Mouse (Mus musculus): ENCODE results near the gene Fat4. TPM values are rescaled to one million over a fixed set of nuclear protein-coding genes. Genes with fewer than 3 reads are reported as not detected.
A peak's percentile ranks its signal among the peaks of the same experiment; 100 is the strongest.

Gene Fat4
- polyA plus RNA-seq, 1 experiment from 2014 or later = 2.0 TPM

GRCm38 (mm10) chr3:38875872-38876271 is 10.9 kb upstream of the Fat4 start:
- H3K36me3 ChIP-seq (ENCODE audit: control insufficient read depth, insufficient read depth) = no peaks in the 10 kb centered on the region; the same call in 1 of the 2 replicates
- WGBS = 97% methylated on average over 2 of the region's 2 CpGs
- no peak overlapping the region for H3K4me2 ChIP-seq (ENCODE audit: low read depth, low read length)
- no peak for ATAC-seq (replicated peaks; ENCODE audit: extremely low read depth, insufficient read depth, low FRiP score)
- no peak overlapping the region for H3K9ac ChIP-seq (ENCODE audit: low read length)
- H3K9me3 ChIP-seq (replicated peaks; ENCODE audit: control insufficient read depth, low read length) = peaks cover 4% of the 10 kb centered on the region; the same call in 1 of the 2 replicates
- no peak overlapping the region for H3K27ac ChIP-seq (ENCODE audit: low read length)
- no peaks in the 10 kb centered on the region for H3K27me3 ChIP-seq (ENCODE audit: control insufficient read depth, insufficient read depth, low read length)
- H3K4me1 ChIP-seq (ENCODE audit: control insufficient read depth, insufficient read depth, low read length) = no peaks in the 10 kb centered on the region
- no peak overlapping the region for H3K4me3 ChIP-seq (ENCODE audit: low read length)

GRCm38 (mm10) chr3:38876706-38877105 is 10.0 kb upstream of the Fat4 start:
- WGBS = 89% methylated on average over 4 of the region's 4 CpGs
- no peak overlapping the region for H3K4me3 ChIP-seq (ENCODE audit: low read length)
- H3K4me2 ChIP-seq (ENCODE audit: low read depth, low read length) = no peak overlapping the region
- no peak overlapping the region for H3K9ac ChIP-seq (ENCODE audit: low read length)
- H3K4me1 ChIP-seq (ENCODE audit: control insufficient read depth, insufficient read depth, low read length) = no peaks in the 10 kb centered on the region
- peaks cover 4% of the 10 kb centered on the region; the same call in 1 of the 2 replicates for H3K9me3 ChIP-seq (replicated peaks; ENCODE audit: control insufficient read depth, low read length)
- H3K27ac ChIP-seq (ENCODE audit: low read length) = no peak overlapping the region
- no peaks in the 10 kb centered on the region; the same call in 1 of the 2 replicates for H3K36me3 ChIP-seq (ENCODE audit: control insufficient read depth, insufficient read depth)
- ATAC-seq (replicated peaks; ENCODE audit: extremely low read depth, insufficient read depth, low FRiP score) = no peak
- no peaks in the 10 kb centered on the region for H3K27me3 ChIP-seq (ENCODE audit: control insufficient read depth, insufficient read depth, low read length)

DNA sequence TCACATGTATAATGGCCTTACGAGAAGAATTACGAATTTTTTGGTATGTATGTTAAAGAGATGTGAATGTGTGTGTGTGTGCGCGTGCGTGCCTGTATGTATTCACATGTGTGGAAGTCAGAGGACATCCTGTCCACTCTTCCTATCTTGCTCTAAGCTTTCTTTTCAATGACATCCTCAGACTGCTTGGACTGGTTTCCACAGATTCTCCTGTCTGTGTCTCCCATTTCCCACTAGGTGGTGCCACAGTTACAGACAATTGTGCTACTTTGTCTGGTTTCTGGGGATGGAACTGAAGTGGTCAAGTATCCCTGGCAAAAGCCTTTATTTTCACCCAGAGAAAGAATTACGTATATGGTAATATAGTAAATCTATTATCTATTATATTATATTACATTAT is 4.0 kb upstream of the Fat4 start:
- Histone ChIP-seq H3K4me2 (ENCODE audit: low read depth, low read length) (no peak overlapping the region), H3K27ac (ENCODE audit: low read length) (no peak overlapping the region), H3K36me3 (ENCODE audit: control insufficient read depth, insufficient read depth) (no peaks in the 10 kb centered on the region), H3K9ac (ENCODE audit: low read length) (no peak overlapping the region), H3K9me3 (replicated peaks; ENCODE audit: control insufficient read depth, low read length) (0 out of 2 replicates have a peak, but pooled peaks cover 2% of the 10 kb centered on the region), H3K4me3 (ENCODE audit: low read length) (no peak overlapping the region), H3K27me3 (ENCODE audit: control insufficient read depth, insufficient read depth, low read length) (no peaks in the 10 kb centered on the region; the same call in 1 of the 2 replicates), H3K4me1 (ENCODE audit: control insufficient read depth, insufficient read depth, low read length) (peaks cover 9% of the 10 kb centered on the region)
- no peak for ATAC-seq (replicated peaks; ENCODE audit: extremely low read depth, insufficient read depth, low FRiP score)
- 48% methylated on average over 6 of the region's 6 CpGs for WGBS

DNA sequence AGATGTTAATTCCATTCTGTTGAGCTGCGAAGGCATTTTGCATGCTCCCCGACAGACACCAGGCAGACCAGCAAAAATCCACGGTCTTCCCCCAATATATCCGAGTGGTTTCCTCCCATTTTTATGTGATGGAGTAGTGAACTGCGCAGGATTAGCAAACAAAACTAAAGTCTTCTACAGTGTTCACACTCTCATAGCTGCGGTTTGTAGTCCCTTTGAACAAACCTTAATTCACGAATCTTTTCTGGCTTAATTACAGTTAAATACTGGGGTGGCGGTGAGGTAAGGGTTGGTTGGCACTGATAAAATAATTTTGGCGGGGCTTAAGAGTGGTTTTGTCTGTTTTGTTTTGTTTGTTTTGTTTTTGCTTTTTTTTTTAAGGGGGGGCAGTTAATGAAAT is 3.1 kb upstream of the Fat4 start:
- Histone ChIP-seq H3K9ac (ENCODE audit: low read length) (no peak overlapping the region), H3K4me3 (ENCODE audit: low read length) (no peak overlapping the region), H3K36me3 (ENCODE audit: control insufficient read depth, insufficient read depth) (no peaks in the 10 kb centered on the region), H3K27ac (ENCODE audit: low read length) (no peak overlapping the region), H3K4me1 (ENCODE audit: control insufficient read depth, insufficient read depth, low read length) (peaks cover 11% of the 10 kb centered on the region), H3K4me2 (ENCODE audit: low read depth, low read length) (peak overlapping the region; percentile 90; the same call in 1 of the 2 replicates), H3K9me3 (replicated peaks; ENCODE audit: control insufficient read depth, low read length) (0 out of 2 replicates have a peak, but pooled peaks cover 2% of the 10 kb centered on the region), H3K27me3 (ENCODE audit: control insufficient read depth, insufficient read depth, low read length) (no peaks in the 10 kb centered on the region; the same call in 1 of the 2 replicates)
- 43% methylated on average over 9 of the region's 9 CpGs for WGBS
- ATAC-seq (replicated peaks; ENCODE audit: extremely low read depth, insufficient read depth, low FRiP score) = no peak

DNA sequence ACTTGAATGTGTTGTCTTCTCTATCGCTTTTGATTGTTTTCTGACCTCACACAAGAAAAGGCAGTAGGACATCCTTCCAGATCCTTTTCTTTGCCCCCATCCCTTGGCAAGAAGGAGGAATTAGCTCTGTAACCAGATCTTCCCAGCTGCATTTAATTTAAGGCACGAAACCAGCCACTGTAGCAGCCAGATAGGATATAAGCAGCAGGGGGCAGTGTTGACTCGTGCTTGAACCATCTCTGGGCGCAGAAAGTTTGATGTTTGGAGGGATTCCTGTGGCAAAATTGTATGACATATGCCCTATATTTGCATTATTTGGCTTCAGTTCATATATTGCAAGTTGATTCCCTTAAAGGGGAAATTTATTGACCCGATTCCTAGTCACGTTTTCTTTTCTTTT is 2.5 kb upstream of the Fat4 start:
- Histone ChIP-seq H3K4me1 (ENCODE audit: control insufficient read depth, insufficient read depth, low read length) (peaks cover 11% of the 10 kb centered on the region), H3K4me3 (ENCODE audit: low read length) (peak overlapping the region; percentile 88), H3K36me3 (ENCODE audit: control insufficient read depth, insufficient read depth) (no peaks in the 10 kb centered on the region), H3K9me3 (replicated peaks; ENCODE audit: control insufficient read depth, low read length) (0 out of 2 replicates have a peak, but pooled peaks cover 2% of the 10 kb centered on the region), H3K4me2 (ENCODE audit: low read depth, low read length) (peak overlapping the region; percentile 90), H3K27me3 (ENCODE audit: control insufficient read depth, insufficient read depth, low read length) (no peaks in the 10 kb centered on the region; the same call in 1 of the 2 replicates), H3K9ac (ENCODE audit: low read length) (peak overlapping the region; percentile 83; the same call in 1 of the 2 replicates), H3K27ac (ENCODE audit: low read length) (peak overlapping the region; percentile 95; the same call in 1 of the 2 replicates)
- WGBS = under 1% methylated on average over 6 of the region's 6 CpGs
- no peak for ATAC-seq (replicated peaks; ENCODE audit: extremely low read depth, insufficient read depth, low FRiP score)

- no peaks in the 10 kb centered on the region; the same call in 1 of the 2 replicates for H3K27me3 ChIP-seq (ENCODE audit: control insufficient read depth, insufficient read depth, low read length)
- H3K27ac ChIP-seq (ENCODE audit: low read length) = peak overlapping the region; percentile 95
- H3K9ac ChIP-seq (ENCODE audit: low read length) = peak overlapping the region; percentile 83
- peaks cover 13% of the 10 kb centered on the region for H3K4me1 ChIP-seq (ENCODE audit: control insufficient read depth, insufficient read depth, low read length)
- peak; percentile 12; the same call in 1 of the 2 replicates for ATAC-seq (replicated peaks; ENCODE audit: extremely low read depth, insufficient read depth, low FRiP score)
- H3K36me3 ChIP-seq (ENCODE audit: control insufficient read depth, insufficient read depth) = peaks cover under 1% of the 10 kb centered on the region
- peak overlapping the region; percentile 90 for H3K4me2 ChIP-seq (ENCODE audit: low read depth, low read length)
- peak overlapping the region; percentile 88 for H3K4me3 ChIP-seq (ENCODE audit: low read length)
- 0 out of 2 replicates have a peak, but pooled peaks cover 2% of the 10 kb centered on the region for H3K9me3 ChIP-seq (replicated peaks; ENCODE audit: control insufficient read depth, low read length)
- WGBS = under 1% methylated on average over 24 of the region's 24 CpGs
Observed at GRCm38 (mm10) chr3:38884919-38885418, 1.8 kb upstream of the Fat4 start.

DNA sequence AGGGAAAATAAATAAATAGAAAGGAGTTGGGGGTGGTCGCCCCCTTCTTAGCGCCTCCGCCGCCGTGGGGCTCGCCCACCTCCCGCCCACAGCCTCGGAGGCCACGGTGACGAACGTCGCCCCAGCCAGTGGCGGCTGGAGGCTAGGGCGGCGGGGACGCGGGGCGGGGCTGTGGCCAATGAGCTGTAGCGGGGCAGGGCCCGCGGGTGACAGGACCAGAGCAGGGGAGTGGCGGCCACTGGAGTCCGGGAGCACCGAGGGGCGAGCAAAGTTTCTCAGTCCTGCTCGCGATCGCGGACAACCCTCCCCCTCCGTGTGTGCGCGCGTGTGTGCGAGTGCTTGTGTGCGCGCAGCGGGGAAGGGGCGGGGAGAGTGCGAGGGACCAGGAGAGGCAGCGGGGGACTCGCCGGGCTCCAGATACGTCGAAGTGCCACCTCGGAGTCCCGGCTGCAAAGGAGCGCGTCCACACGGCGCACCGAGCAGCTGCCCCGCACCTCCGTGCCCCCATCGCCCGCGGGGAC is 1.2 kb upstream of the Fat4 start:
- Histone ChIP-seq H3K4me3 (ENCODE audit: low read length) (peak overlapping the region; percentile 88), H3K9ac (ENCODE audit: low read length) (peak overlapping the region; percentile 83), H3K4me2 (ENCODE audit: low read depth, low read length) (peak overlapping the region; percentile 90), H3K9me3 (replicated peaks; ENCODE audit: control insufficient read depth, low read length) (0 out of 2 replicates have a peak, but pooled peaks cover 2% of the 10 kb centered on the region), H3K27me3 (ENCODE audit: control insufficient read depth, insufficient read depth, low read length) (no peaks in the 10 kb centered on the region; the same call in 1 of the 2 replicates), H3K36me3 (ENCODE audit: control insufficient read depth, insufficient read depth) (peaks cover 7% of the 10 kb centered on the region), H3K27ac (ENCODE audit: low read length) (peak overlapping the region; percentile 95), H3K4me1 (ENCODE audit: control insufficient read depth, insufficient read depth, low read length) (peaks cover 13% of the 10 kb centered on the region)
- ATAC-seq (replicated peaks; ENCODE audit: extremely low read depth, insufficient read depth, low FRiP score) = peak; percentile 92
- WGBS = under 1% methylated on average over 54 of the region's 56 CpGs

GRCm38 (mm10) chr3:38886061-38886821 is 499 bp upstream of the Fat4 start:
- H3K9ac ChIP-seq (ENCODE audit: low read length) = peak overlapping the region; percentile 83
- peak overlapping the region; percentile 88 for H3K4me3 ChIP-seq (ENCODE audit: low read length)
- no peaks in the 10 kb centered on the region; the same call in 1 of the 2 replicates for H3K27me3 ChIP-seq (ENCODE audit: control insufficient read depth, insufficient read depth, low read length)
- peak overlapping the region; percentile 90 for H3K4me2 ChIP-seq (ENCODE audit: low read depth, low read length)
- H3K27ac ChIP-seq (ENCODE audit: low read length) = peak overlapping the region; percentile 95
- H3K36me3 ChIP-seq (ENCODE audit: control insufficient read depth, insufficient read depth) = peaks cover 14% of the 10 kb centered on the region
- ATAC-seq (replicated peaks; ENCODE audit: extremely low read depth, insufficient read depth, low FRiP score) = peak; percentile 24
- peaks cover 13% of the 10 kb centered on the region for H3K4me1 ChIP-seq (ENCODE audit: control insufficient read depth, insufficient read depth, low read length)
- under 1% methylated on average over 59 of the region's 60 CpGs for WGBS
- no peaks in the 10 kb centered on the region for H3K9me3 ChIP-seq (replicated peaks; ENCODE audit: control insufficient read depth, low read length)
